Mouse (Mus musculus) activated CD4-positive, CD25-positive, alpha-beta regulatory T cell, adult 4 months (primary cell): ENCODE data around the gene Cnksr3. TPM values are rescaled to one million over a fixed set of nuclear protein-coding genes. Genes with fewer than 3 reads are reported as not detected.

Experiments
- ATAC-seq: one replicate; pipeline ENCODE4 v1.8.0; 2017
- polyA plus RNA-seq, 2 experiments: library from polyadenylated mRNA; unstranded; fragments of 100-300 nt; shearing (Covaris generic); gene quantifications; one replicate each; pipeline ENCODE4 v1.2.1; 2017

The Cnksr3 gene
- polyA plus RNA-seq, 2 experiments from 2014 or later = 3.2 to 3.6 TPM

GRCm38 (mm10) chr10:7196668-7197400 is 15.2 kb downstream of the Cnksr3 start:
- no peak for ATAC-seq

GRCm38 (mm10) chr10:7195927-7196326 is 16.1 kb downstream of the Cnksr3 start:
- ATAC-seq = no peak

- no peak for ATAC-seq
Measured at GRCm38 (mm10) chr10:7191721-7192413, 20.2 kb downstream of the Cnksr3 start.

GRCm38 (mm10) chr10:7189194-7189593 is 22.8 kb downstream of the Cnksr3 start:
- ATAC-seq = peak; percentile 69

GRCm38 (mm10) chr10:7187881-7188280 is 24.2 kb downstream of the Cnksr3 start:
- no peak for ATAC-seq

GRCm38 (mm10) chr10:7186992-7187391 is 25.0 kb downstream of the Cnksr3 start:
- ATAC-seq = no peak

GRCm38 (mm10) chr10:7186018-7186417 is 26.0 kb downstream of the Cnksr3 start:
- no peak for ATAC-seq

- no peak for ATAC-seq
Measured at GRCm38 (mm10) chr10:7183171-7183631, 28.8 kb downstream of the Cnksr3 start.

- ATAC-seq = no peak
Measured at GRCm38 (mm10) chr10:7182555-7183170, 29.4 kb downstream of the Cnksr3 start.

GRCm38 (mm10) chr10:7180296-7180695 is 31.7 kb downstream of the Cnksr3 start:
- ATAC-seq = no peak

GRCm38 (mm10) chr10:7178571-7178970 is 33.5 kb downstream of the Cnksr3 start:
- ATAC-seq = peak; percentile 63

GRCm38 (mm10) chr10:7176205-7176910 is 35.7 kb downstream of the Cnksr3 start:
- ATAC-seq = no peak

- no peak for ATAC-seq
Measured at GRCm38 (mm10) chr10:7174480-7174879, 37.6 kb downstream of the Cnksr3 start.

- ATAC-seq = peak; percentile 79
Measured at GRCm38 (mm10) chr10:7173098-7173497, 38.9 kb downstream of the Cnksr3 start.

- ATAC-seq = no peak
Measured at GRCm38 (mm10) chr10:7170434-7170833, 41.6 kb downstream of the Cnksr3 start.

GRCm38 (mm10) chr10:7163031-7163430 is 49.0 kb downstream of the Cnksr3 start:
- no peak for ATAC-seq

GRCm38 (mm10) chr10:7159061-7159511 is 53.0 kb downstream of the Cnksr3 start:
- ATAC-seq = no peak

GRCm38 (mm10) chr10:7158285-7159060 is 53.6 kb downstream of the Cnksr3 start:
- no peak for ATAC-seq

GRCm38 (mm10) chr10:7154877-7155276 is 57.2 kb downstream of the Cnksr3 start:
- no peak for ATAC-seq

GRCm38 (mm10) chr10:7152926-7153325 is 59.1 kb downstream of the Cnksr3 start:
- ATAC-seq = no peak

- ATAC-seq = no peak
Measured at GRCm38 (mm10) chr10:7149671-7150595, 62.1 kb downstream of the Cnksr3 start.
